Mouse (Mus musculus): ENCODE results near the gene Tuba1a.

DNA sequence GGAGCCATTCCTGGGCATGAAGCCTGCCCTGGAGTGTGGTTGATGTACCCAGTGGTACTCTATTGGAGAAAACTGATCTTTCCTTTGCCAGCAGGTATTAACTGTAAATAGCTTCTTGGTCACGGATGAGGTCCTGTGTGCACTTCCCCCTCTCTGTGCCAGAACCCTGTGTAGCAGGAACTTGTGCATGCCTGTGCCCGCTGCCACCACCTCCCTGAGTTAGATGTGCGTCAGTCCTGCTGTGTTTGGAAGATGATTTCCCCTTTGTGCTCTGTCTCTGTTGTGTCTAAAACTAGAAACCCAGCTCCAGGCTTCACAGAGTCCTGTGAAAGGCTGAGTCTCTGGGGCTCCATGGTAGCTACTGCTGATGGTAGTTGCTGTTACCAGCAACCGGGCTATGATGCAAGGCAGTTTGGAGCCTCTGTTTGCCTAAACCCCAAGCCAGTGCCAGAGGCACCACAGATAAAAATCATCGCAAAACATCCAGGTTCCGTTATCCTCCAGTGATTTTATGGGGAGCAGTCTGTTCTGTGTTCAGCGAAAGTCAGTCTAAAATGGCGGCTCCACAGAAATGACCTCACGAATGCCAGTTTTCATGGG lies 19.6 kb upstream of the Tuba1a start:
- no peak for TF ChIP-seq USF2 (conservative IDR thresholded peaks at IDR 0.05; ENCODE audit: low read depth, low read length)
- no peak for TF ChIP-seq USF1 (IDR thresholded peaks at IDR 0.05; ENCODE audit: low read depth, low read length)
- TF ChIP-seq POLR2A (IDR thresholded peaks at IDR 0.05; ENCODE audit: low read depth, low read length), result no peak
- no peak for TF ChIP-seq ZNF384 (IDR thresholded peaks at IDR 0.05; ENCODE audit: low read depth, low read length)
- no peak for TF ChIP-seq HCFC1 (IDR thresholded peaks at IDR 0.05; ENCODE audit: low read depth, low read length)
- no peak for TF ChIP-seq ZKSCAN1 (IDR thresholded peaks at IDR 0.05; ENCODE audit: borderline replicate concordance, low read depth, low read length)
- no peak for TF ChIP-seq POLR2AphosphoS2 (IDR thresholded peaks at IDR 0.05; ENCODE audit: low read depth, low read length)
- no peak for TF ChIP-seq JUND (conservative IDR thresholded peaks at IDR 0.05; ENCODE audit: low read depth, low read length)
- no peak for TF ChIP-seq RCOR1 (conservative IDR thresholded peaks at IDR 0.05; ENCODE audit: low read depth, low read length)
- no peak for TF ChIP-seq CTCF (conservative IDR thresholded peaks at IDR 0.05 in 1 of 2, IDR thresholded peaks at IDR 0.05 in 1 of 2; ENCODE audit: low read depth in 2 of 2, low read length in 2 of 2)
- no peak for TF ChIP-seq ZC3H11A (IDR thresholded peaks at IDR 0.05; ENCODE audit: low read depth, low read length)
- TF ChIP-seq GABPA (IDR thresholded peaks at IDR 0.05; ENCODE audit: insufficient replicate concordance, low read depth, low read length), result no peak
- no peak for TF ChIP-seq EP300 (IDR thresholded peaks at IDR 0.05; ENCODE audit: low read length)
- no peak for TF ChIP-seq TBP (conservative IDR thresholded peaks at IDR 0.05; ENCODE audit: low read depth, low read length)

Measured in CH12.LX (cell line).